Mouse (Mus musculus) liver, embryonic 11.5 days (tissue): Measurements from ENCODE around the gene Hsd11b1. TPM values are rescaled to one million over a fixed set of nuclear protein-coding genes. Genes with fewer than 3 reads are reported as not detected.
"Not testable (repeated sequence)": the region's sequence is repeated elsewhere in the genome, so short reads cannot be mapped to it uniquely, and the experiment has no call there.

Experiments used
- ATAC-seq: fragments of 200-750 bp; cut with Nextera tagmentation; replicated peaks from 2 replicates; pipeline ENCODE4 v1.8.0; 2017; ENCODE audit warnings: moderate number of reproducible peaks, mild to moderate bottlenecking, moderate TSS enrichment, moderate library complexity; ENCODE audit not compliant: low FRiP score
- DNase-seq: peaks from one replicate; pipeline ENCODE4 v3.0.0-alpha.2; 2017; ENCODE audit warnings: low spot score
- H3K27ac ChIP-seq: fragments of 300-500 bp; sonication (generic); 2 replicates; pipeline ENCODE4 v1.5.1; 2014; ENCODE audit warnings: mild to moderate bottlenecking, low read depth, low read length, control low read depth
- H3K27me3 ChIP-seq: fragments of 300-500 bp; sonication (generic); replicated peaks from 2 replicates; pipeline ENCODE4 v1.6.1; 2014; ENCODE audit warnings: low read length, mixed read lengths; ENCODE audit not compliant: control insufficient read depth, insufficient read depth
- H3K36me3 ChIP-seq: fragments of 300-500 bp; sonication (generic); 2 replicates; pipeline ENCODE4 v1.6.1; 2014; ENCODE audit warnings: mild to moderate bottlenecking, low read length, moderate library complexity, mixed read lengths; ENCODE audit not compliant: control insufficient read depth, insufficient read depth
- H3K4me1 ChIP-seq: fragments of 300-500 bp; sonication (generic); replicated peaks from 2 replicates; pipeline ENCODE4 v1.6.1; 2014; ENCODE audit warnings: low read length, mixed read lengths; ENCODE audit not compliant: control insufficient read depth, insufficient read depth
- H3K4me2 ChIP-seq: fragments of 300-500 bp; sonication (generic); 2 replicates; pipeline ENCODE4 v1.6.1; 2014; ENCODE audit warnings: mild to moderate bottlenecking, control low read depth, moderate library complexity
- H3K4me3 ChIP-seq: fragments of 300-500 bp; sonication (generic); 2 replicates; pipeline ENCODE4 v1.5.1; 2014; ENCODE audit warnings: low read depth, low read length, control low read depth
- H3K9ac ChIP-seq: fragments of 300-500 bp; sonication (generic); 2 replicates; pipeline ENCODE4 v1.6.1; 2014; ENCODE audit warnings: low read depth, low read length, control low read depth
- H3K9me3 ChIP-seq: fragments of 300-500 bp; sonication (generic); 2 replicates; pipeline ENCODE4 v1.6.1; 2016; ENCODE audit warnings: low read length, inconsistent platforms, mixed read lengths; ENCODE audit not compliant: control insufficient read depth
- WGBS: fragments of 180-500 bp; shearing (Covaris S2); extraction: QIAGEN DNeasy Blood & Tissue Kit; methylation state at CpG from one replicate; pipeline ENCODE4 v1.1.7; 2014; 5-methylcytosine and 5-hydroxymethylcytosine counted together
- polyA plus RNA-seq: library from polyadenylated mRNA; unstranded; fragments of >200 nt; fragmentation: Nextera tagmentation; extraction: Ambion mirVana; gene quantifications from 2 replicates; pipeline ENCODE4 v1.2.1, GENCODE M21; 2014

Gene Hsd11b1
- polyA plus RNA-seq, 1 experiment from 2014 or later: 1.1 TPM

GRCm38 (mm10) chr1:193255488-193256288 lies 8.2 kb downstream of the Hsd11b1 start:
- no peak overlapping the region for H3K4me3 ChIP-seq
- no peak overlapping the region for H3K27ac ChIP-seq
- H3K9me3 ChIP-seq: no peaks in the 10 kb centered on the region
- H3K4me1 ChIP-seq: no peaks in the 10 kb centered on the region
- H3K4me2 ChIP-seq: no peak overlapping the region
- DNase-seq (no peak), ATAC-seq (0 out of 2 replicates have a peak, but pooled peaks have one; percentile 10)
- H3K9ac ChIP-seq: no peak overlapping the region
- 36% methylated on average over 3 of the region's 3 CpGs for WGBS
- H3K36me3 ChIP-seq: no peaks in the 10 kb centered on the region
- H3K27me3 ChIP-seq: no peaks in the 10 kb centered on the region

- no peaks in the 10 kb centered on the region for H3K9me3 ChIP-seq
- no peak overlapping the region for H3K9ac ChIP-seq
- no peak for DNase-seq
- no peak overlapping the region for H3K4me2 ChIP-seq
- H3K36me3 ChIP-seq: no peaks in the 10 kb centered on the region
- H3K4me1 ChIP-seq: no peaks in the 10 kb centered on the region
- no peaks in the 10 kb centered on the region for H3K27me3 ChIP-seq
- 53% methylated on average over 8 of the region's 8 CpGs for WGBS
- no peak overlapping the region for H3K27ac ChIP-seq
- H3K4me3 ChIP-seq: no peak overlapping the region
- ATAC-seq: no peak
These were observed 8.8 kb downstream of the Hsd11b1 start for GRCm38 (mm10) chr1:193255032-193255431.

- H3K36me3 ChIP-seq, ATAC-seq, H3K4me1 ChIP-seq, DNase-seq, H3K4me2 ChIP-seq, H3K9me3 ChIP-seq, H3K9ac ChIP-seq, H3K27me3 ChIP-seq, H3K4me3 ChIP-seq, H3K27ac ChIP-seq: not testable (repeated sequence)
- 67% methylated on average over 3 of the region's 3 CpGs for WGBS
These were observed 10.0 kb downstream of the Hsd11b1 start for GRCm38 (mm10) chr1:193253895-193254294.

GRCm38 (mm10) chr1:193252616-193253015 lies 11.3 kb downstream of the Hsd11b1 start:
- no peak overlapping the region for H3K27ac ChIP-seq
- ATAC-seq (no peak), DNase-seq (no peak)
- WGBS: 44% methylated on average over 5 of the region's 5 CpGs
- no peak overlapping the region for H3K4me2 ChIP-seq
- H3K4me3 ChIP-seq: no peak overlapping the region
- H3K36me3 ChIP-seq: no peaks in the 10 kb centered on the region
- no peaks in the 10 kb centered on the region for H3K9me3 ChIP-seq
- H3K4me1 ChIP-seq: no peaks in the 10 kb centered on the region
- H3K9ac ChIP-seq: no peak overlapping the region
- no peaks in the 10 kb centered on the region for H3K27me3 ChIP-seq

- Histone ChIP-seq H3K27me3 (no peaks in the 10 kb centered on the region), H3K9me3 (no peaks in the 10 kb centered on the region), H3K4me1 (no peaks in the 10 kb centered on the region), H3K4me3 (no peak overlapping the region), H3K4me2 (no peak overlapping the region), H3K27ac (no peak overlapping the region), H3K36me3 (no peaks in the 10 kb centered on the region), H3K9ac (no peak overlapping the region)
- WGBS: 79% methylated on average over 7 of the region's 7 CpGs
- DNase-seq: no peak
- no peak for ATAC-seq
These were observed 12.5 kb downstream of the Hsd11b1 start for GRCm38 (mm10) chr1:193251386-193251785.

GRCm38 (mm10) chr1:193250026-193250425 lies 13.8 kb downstream of the Hsd11b1 start:
- Histone ChIP-seq H3K36me3 (no peaks in the 10 kb centered on the region), H3K4me1 (no peaks in the 10 kb centered on the region), H3K27me3 (no peaks in the 10 kb centered on the region), H3K27ac (no peak overlapping the region), H3K9me3 (no peaks in the 10 kb centered on the region), H3K4me3 (no peak overlapping the region), H3K4me2 (no peak overlapping the region), H3K9ac (no peak overlapping the region)
- WGBS: 77% methylated on average over 2 of the region's 2 CpGs
- ATAC-seq (no peak), DNase-seq (no peak)

- DNase-seq (no peak), ATAC-seq (no peak)
- 81% methylated on average over 6 of the region's 6 CpGs for WGBS
- Histone ChIP-seq H3K4me2 (no peak overlapping the region), H3K9me3 (no peaks in the 10 kb centered on the region), H3K4me3 (no peak overlapping the region), H3K36me3 (no peaks in the 10 kb centered on the region), H3K4me1 (no peaks in the 10 kb centered on the region), H3K27ac (no peak overlapping the region), H3K9ac (no peak overlapping the region), H3K27me3 (no peaks in the 10 kb centered on the region)
These were observed 19.6 kb downstream of the Hsd11b1 start for GRCm38 (mm10) chr1:193244235-193244634.

GRCm38 (mm10) chr1:193243571-193244193 lies 20.2 kb downstream of the Hsd11b1 start:
- Histone ChIP-seq H3K4me1 (no peaks in the 10 kb centered on the region), H3K9ac (no peak overlapping the region), H3K9me3 (no peaks in the 10 kb centered on the region), H3K27ac (no peak overlapping the region), H3K4me3 (no peak overlapping the region), H3K4me2 (no peak overlapping the region), H3K27me3 (no peaks in the 10 kb centered on the region), H3K36me3 (no peaks in the 10 kb centered on the region)
- 56% methylated on average over 10 of the region's 10 CpGs for WGBS
- ATAC-seq (no peak), DNase-seq (no peak)

- DNase-seq (no peak), ATAC-seq (no peak)
- Histone ChIP-seq H3K4me1 (no peaks in the 10 kb centered on the region), H3K4me2 (no peak overlapping the region), H3K36me3 (no peaks in the 10 kb centered on the region), H3K9ac (no peak overlapping the region), H3K27ac (no peak overlapping the region), H3K27me3 (no peaks in the 10 kb centered on the region), H3K9me3 (no peaks in the 10 kb centered on the region), H3K4me3 (no peak overlapping the region)
- WGBS: 56% methylated on average over 4 of the region's 4 CpGs
These were observed 21.0 kb downstream of the Hsd11b1 start for GRCm38 (mm10) chr1:193242863-193243262.
